Comparison of ENCODE assay signal across 8 mouse cellular contexts in genomic region chr2:165898202-165899194, GRCm38 (mm10). TPM values are rescaled to one million over a fixed set of nuclear protein-coding genes. Genes with fewer than 3 reads are reported as not detected.
A peak's percentile ranks its signal among the peaks of the same experiment; 100 is the strongest.
DNase-seq lines count a peak whose midpoint lies in the region; ATAC-seq lines count a peak whose summit lies in the region.

Gene Zmynd8, minus strand, starts transcription at chr2:165899016.

- no peaks in the 10 kb centered on the region for H3K9me3 ChIP-seq in forebrain, embryonic 12.5 days
- H3K9me3 ChIP-seq in hindbrain, embryonic 10.5 days: no peaks in the 10 kb centered on the region
- H3K9me3 ChIP-seq in liver, embryonic 11.5 days (ENCODE audit: control insufficient read depth, low read length): no peaks in the 10 kb centered on the region
- H3K9me3 ChIP-seq in stomach, embryonic 14.5 days (ENCODE audit: control insufficient read depth, low read depth, low read length): no peaks in the 10 kb centered on the region

- H3K27ac ChIP-seq in forebrain, embryonic 12.5 days: no peak within 1 kb of the TSS
- H3K27ac ChIP-seq in hindbrain, embryonic 10.5 days: peak within 1 kb of the TSS; percentile 92
- H3K27ac ChIP-seq in liver, embryonic 11.5 days (ENCODE audit: low read depth, low read length): peak within 1 kb of the TSS; percentile 77
- peak within 1 kb of the TSS; percentile 80; the same call in 1 of the 2 replicates for H3K27ac ChIP-seq in stomach, embryonic 14.5 days (ENCODE audit: low read length)

- no peak within 1 kb of the TSS for H3K9ac ChIP-seq in forebrain, embryonic 12.5 days
- peak within 1 kb of the TSS; percentile 47 for H3K9ac ChIP-seq in liver, embryonic 11.5 days (ENCODE audit: low read depth, low read length)
- H3K9ac ChIP-seq in stomach, embryonic 14.5 days (replicated peaks; ENCODE audit: low read depth, low read length): no peak within 1 kb of the TSS

- no peak for ATAC-seq in forebrain, embryonic 12.5 days (ENCODE audit: low FRiP score)
- ATAC-seq in liver, embryonic 11.5 days (replicated peaks; ENCODE audit: low FRiP score): peak; percentile 79
- no peak for ATAC-seq in stomach, embryonic 14.5 days (ENCODE audit: insufficient number of reproducible peaks, insufficient read depth, low FRiP score, low read depth)

- 24% methylated on average over 23 of the region's 23 CpGs for WGBS in forebrain, embryonic 12.5 days
- 13% methylated on average over 23 of the region's 23 CpGs for WGBS in hindbrain, embryonic 10.5 days
- WGBS in liver, embryonic 11.5 days: 28% methylated on average over 23 of the region's 23 CpGs
- 52% methylated on average over 23 of the region's 23 CpGs for WGBS in stomach, embryonic 14.5 days

- no peak within 1 kb of the TSS for H3K4me3 ChIP-seq in forebrain, embryonic 12.5 days (replicated peaks)
- peak within 1 kb of the TSS; percentile 49 for H3K4me3 ChIP-seq in hindbrain, embryonic 10.5 days
- peak within 1 kb of the TSS; percentile 52 for H3K4me3 ChIP-seq in liver, embryonic 11.5 days (ENCODE audit: low read depth, low read length)
- no peak within 1 kb of the TSS for H3K4me3 ChIP-seq in stomach, embryonic 14.5 days (ENCODE audit: low read depth, low read length)

- no peak for DNase-seq in heart, adult 18-20 months
- DNase-seq in heart, adult 9 months (ENCODE audit: low spot score in 2 of 2): no peak
- peak; percentile 86 for DNase-seq in ZHBTc4 (ENCODE audit: low read depth, low spot score)
- peak; percentile 79 for DNase-seq in hindbrain, embryonic 10.5 days (ENCODE audit: low spot score)
- no peak for DNase-seq in liver, embryonic 11.5 days (ENCODE audit: low spot score)
- no peak for DNase-seq in MN1 (ENCODE audit: low spot score)

- peaks cover 34% of the 10 kb centered on the region for H3K4me1 ChIP-seq in forebrain, embryonic 12.5 days
- H3K4me1 ChIP-seq in hindbrain, embryonic 10.5 days (replicated peaks): peaks cover 63% of the 10 kb centered on the region
- peaks cover 53% of the 10 kb centered on the region for H3K4me1 ChIP-seq in liver, embryonic 11.5 days (replicated peaks; ENCODE audit: control insufficient read depth, insufficient read depth, low read length)
- peaks cover 24% of the 10 kb centered on the region; the same call in 1 of the 2 replicates for H3K4me1 ChIP-seq in stomach, embryonic 14.5 days (ENCODE audit: control insufficient read depth, insufficient read depth, low read length)

- no peaks in the 10 kb centered on the region for H3K36me3 ChIP-seq in forebrain, embryonic 12.5 days (replicated peaks)
- no peaks in the 10 kb centered on the region for H3K36me3 ChIP-seq in hindbrain, embryonic 10.5 days
- no peaks in the 10 kb centered on the region for H3K36me3 ChIP-seq in liver, embryonic 11.5 days (ENCODE audit: control insufficient read depth, insufficient read depth, low read length)
- no peaks in the 10 kb centered on the region for H3K36me3 ChIP-seq in stomach, embryonic 14.5 days (ENCODE audit: control insufficient read depth, insufficient read depth, low read length)

- no peaks in the 10 kb centered on the region for H3K27me3 ChIP-seq in forebrain, embryonic 12.5 days
- H3K27me3 ChIP-seq in hindbrain, embryonic 10.5 days (ENCODE audit: insufficient read depth, poor library complexity, severe bottlenecking): no peaks in the 10 kb centered on the region
- H3K27me3 ChIP-seq in liver, embryonic 11.5 days (replicated peaks; ENCODE audit: control insufficient read depth, insufficient read depth, low read length): no peaks in the 10 kb centered on the region
- no peaks in the 10 kb centered on the region for H3K27me3 ChIP-seq in stomach, embryonic 14.5 days (ENCODE audit: control insufficient read depth, insufficient read depth, low read length)

- H3K4me2 ChIP-seq in forebrain, embryonic 12.5 days: peak within 1 kb of the TSS; percentile 21; the same call in 1 of the 2 replicates
- peak within 1 kb of the TSS; percentile 65 for H3K4me2 ChIP-seq in liver, embryonic 11.5 days
- H3K4me2 ChIP-seq in stomach, embryonic 14.5 days (replicated peaks; ENCODE audit: low read depth, low read length): no peak within 1 kb of the TSS

RNA-seq across cellular contexts. Expression of gene Zmynd8, which starts in this region (rescaled TPM):
- 10 to 100 TPM; 41.2 to 44.8 TPM for total RNA-seq in heart, adult 18-20 months (2021)
- polyA plus RNA-seq in forebrain, embryonic 12.5 days (2016; fragmentation: Nextera tagmentation; extraction: Ambion mirVana): 67.6 and 71.5 TPM in 2 replicates
- 60.0 and 65.2 TPM in 2 replicates for polyA plus RNA-seq in hindbrain, embryonic 10.5 days (2016; fragmentation: Nextera tagmentation; extraction: Ambion mirVana)
- polyA plus RNA-seq in liver, embryonic 11.5 days (2014; fragmentation: Nextera tagmentation; extraction: Ambion mirVana): 49.1 and 55.8 TPM in 2 replicates
- 53.1 and 57.6 TPM in 2 replicates for polyA plus RNA-seq in stomach, embryonic 14.5 days (2014; fragmentation: Nextera tagmentation; extraction: Ambion mirVana)

Comparison
In these comparisons a context has a peak if more than half of its experiments do, and no peak if none do; other contexts are left out.
1. DNase-seq: peak in ZHBTc4 (single experiment) and hindbrain, embryonic 10.5 days (single experiment); none in heart, adult 18-20 months (0 of 2), heart, adult 9 months (0 of 2), liver, embryonic 11.5 days (single experiment) and MN1 (single experiment).
2. H3K4me3 ChIP-seq: peak in hindbrain, embryonic 10.5 days (single experiment) and liver, embryonic 11.5 days (single experiment); none in forebrain, embryonic 12.5 days (single experiment) and stomach, embryonic 14.5 days (single experiment).